Mouse (Mus musculus) skeletal muscle tissue, adult 2 months (tissue): ENCODE results near the gene Dnah5.

Experiments used
- DNase-seq: peaks from one replicate; pipeline ENCODE4 v3.0.0-alpha.2; 2012; ENCODE audit warnings: low read depth, low spot score

The Dnah5 gene

DNA sequence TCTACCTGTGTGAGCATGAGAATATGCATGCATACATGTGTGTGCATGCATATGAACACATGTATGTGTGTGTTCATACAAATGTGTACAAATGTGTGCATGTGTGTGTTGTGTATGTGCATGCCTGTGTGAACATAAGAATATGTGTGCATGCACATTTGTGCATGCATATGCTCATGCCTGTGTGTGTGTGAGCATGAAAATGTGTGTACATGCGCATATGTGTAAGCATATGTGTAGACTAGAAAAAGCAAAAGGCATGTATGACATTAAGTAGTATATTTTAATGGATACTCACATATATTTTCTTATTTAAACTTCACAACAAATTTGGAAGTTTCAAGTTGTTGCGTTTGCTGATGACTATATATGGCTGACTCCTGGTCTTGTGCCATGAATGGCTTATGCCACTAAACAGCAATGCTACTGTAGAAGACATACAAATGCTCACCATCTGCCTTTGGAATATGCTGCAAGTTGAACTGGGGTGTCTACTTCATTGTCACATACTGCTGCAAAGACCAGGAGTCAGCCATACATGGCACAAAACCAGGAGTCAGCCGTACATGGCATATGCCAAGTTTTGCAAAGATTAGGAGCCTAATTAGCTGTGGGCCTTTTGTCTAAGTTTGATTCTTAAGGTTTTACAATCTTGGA lies 263.2 kb downstream of the Dnah5 start:
- DNase-seq = no peak

DNA sequence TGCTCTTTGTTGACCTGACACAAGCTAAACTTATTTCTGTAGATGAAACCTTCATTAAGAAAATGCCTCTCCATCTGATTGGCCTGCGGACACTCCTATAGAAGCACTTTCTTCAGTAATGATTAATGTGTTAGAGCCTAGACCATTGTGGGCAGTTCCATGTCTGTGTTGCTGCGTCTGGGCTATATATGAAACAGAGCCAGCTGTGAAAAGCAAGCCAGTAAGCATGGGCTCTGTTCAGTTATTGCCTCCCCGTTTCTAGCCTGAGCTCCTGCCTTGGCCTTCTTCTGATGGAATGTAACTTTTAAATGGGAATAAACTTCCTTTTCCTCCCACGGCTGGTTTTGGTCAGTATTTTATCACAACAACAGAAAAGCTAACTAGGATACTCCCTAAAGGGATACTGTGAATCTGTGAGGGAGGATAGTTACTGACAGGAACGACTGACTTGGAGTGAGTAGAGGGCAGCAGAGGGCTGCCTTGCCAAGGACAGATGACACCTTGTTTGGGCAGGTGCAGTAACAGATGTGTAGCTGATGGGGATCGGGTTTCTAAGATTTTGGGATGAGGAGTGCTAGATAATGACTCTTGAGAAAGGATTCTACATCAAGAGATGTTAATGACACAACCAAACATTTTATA lies 270.3 kb downstream of the Dnah5 start:
- DNase-seq = no peak

DNA sequence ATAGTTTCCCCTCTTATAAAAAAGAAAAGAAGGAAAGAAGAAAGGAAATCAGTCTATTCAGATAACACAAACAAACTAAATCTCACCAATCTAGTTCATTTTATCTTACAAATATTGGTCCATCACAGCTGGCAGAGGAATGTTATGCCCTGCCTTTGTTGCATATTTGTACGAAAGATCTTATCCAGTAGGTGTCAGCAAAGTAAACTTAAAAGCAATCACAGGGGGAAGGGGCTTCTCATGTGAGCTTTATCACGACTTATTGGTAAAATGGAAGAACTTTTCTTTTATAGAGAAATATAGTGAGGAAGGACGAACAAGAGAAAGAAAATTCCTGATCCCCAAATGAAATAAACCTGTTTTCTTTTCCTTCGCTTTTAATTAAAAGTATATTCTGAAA lies 299.3 kb downstream of the Dnah5 start:
- DNase-seq = no peak

DNA sequence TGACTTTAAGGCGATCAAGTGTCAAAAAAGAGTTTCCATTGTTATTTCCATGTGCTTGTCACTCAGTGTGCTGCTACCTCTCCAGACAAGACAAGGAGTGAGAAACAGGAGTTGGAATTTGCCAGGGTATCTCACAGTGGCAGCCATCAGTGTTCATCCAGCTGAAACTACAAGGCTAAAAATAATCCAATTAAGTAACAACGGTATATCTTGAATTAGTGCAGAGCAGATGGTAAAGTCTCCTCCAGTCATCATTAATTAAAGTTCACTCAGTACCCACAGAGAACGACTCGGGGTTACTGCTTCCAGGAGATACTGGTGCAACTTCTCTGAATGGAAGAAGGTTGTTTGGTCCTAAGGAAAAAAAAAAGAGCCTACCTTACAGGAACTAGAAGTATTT lies 311.6 kb downstream of the Dnah5 start:
- no peak for DNase-seq
